Mouse (Mus musculus) colon, adult 2 months (tissue): ENCODE measurements around the gene Ltv1. TPM values are rescaled to one million over a fixed set of nuclear protein-coding genes. Genes with fewer than 3 reads are reported as not detected.

ENCODE experiments used
- polyA plus RNA-seq: library from polyadenylated mRNA; depleted of rRNA; stranded (reverse); fragments of >200 nt; gene quantifications from 2 replicates; pipeline ENCODE4 v1.2.3, GENCODE M21; 2012; rRNA removed

The Ltv1 gene
- polyA plus RNA-seq: 5.5 and 7.6 TPM in 2 replicates

DNA sequence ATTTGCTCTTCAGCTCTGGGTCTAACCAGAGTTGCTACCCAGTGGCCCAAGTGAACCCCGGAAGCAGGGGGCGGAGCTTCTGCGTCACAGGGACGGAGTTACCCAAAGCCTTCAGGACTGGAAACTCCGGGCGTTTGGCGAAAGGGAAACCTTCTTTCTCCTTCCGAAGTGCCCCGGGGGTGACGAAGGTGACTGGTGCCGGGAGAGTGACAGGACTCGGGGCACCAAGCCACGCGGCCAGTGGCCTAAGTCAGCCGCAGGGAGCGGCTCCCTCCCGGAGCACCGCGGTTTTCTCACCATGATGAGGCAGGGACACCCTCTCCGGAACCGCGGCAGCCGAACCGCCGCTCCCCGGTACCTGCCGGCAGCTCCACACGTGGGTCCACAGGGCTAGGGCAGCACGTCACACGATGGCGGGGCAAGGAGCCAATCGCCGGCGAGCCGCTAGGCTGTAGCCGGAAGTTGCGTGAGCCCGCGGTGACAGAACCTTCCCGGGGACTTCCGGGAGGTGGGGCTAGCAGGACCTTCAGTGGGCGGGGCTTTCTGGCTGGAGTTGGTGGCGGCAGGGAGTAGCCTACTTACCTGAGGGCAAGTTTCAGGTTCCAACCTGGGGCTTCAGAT is at the start of gene Ltv1:
Ltv1 (minus strand) TSS at position 438 of the 621 bp plus-strand sequence.

DNA sequence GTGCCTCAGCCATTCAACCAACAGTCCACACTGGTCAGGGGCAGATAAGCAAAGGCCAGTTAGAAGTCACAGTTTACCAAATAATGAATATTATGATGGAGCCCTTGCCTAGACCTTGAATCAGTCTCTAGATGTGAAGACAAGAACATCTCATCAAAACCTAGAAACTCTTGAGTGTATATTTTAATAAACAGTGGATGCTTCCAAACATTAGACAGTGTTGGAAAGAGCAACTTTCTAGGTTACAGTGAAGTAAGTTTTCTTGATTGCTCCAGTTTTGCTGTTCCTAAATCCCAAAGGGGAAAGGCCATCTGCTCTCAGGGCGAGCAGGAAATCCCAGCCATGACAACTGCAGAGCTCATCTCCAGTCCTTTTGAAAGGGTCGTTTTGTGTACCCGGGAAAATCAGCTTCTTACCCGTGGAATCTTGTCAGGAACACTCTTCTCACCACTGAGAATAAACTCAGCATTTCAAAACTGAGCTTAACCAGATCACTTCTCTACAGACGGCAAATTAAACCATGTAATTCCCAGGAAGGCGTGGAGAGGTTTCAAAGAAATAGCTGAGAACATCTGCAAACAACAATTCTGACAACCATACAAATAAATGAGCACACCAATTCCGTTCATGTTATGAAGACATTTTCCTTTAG is 14.9 kb downstream of the Ltv1 start, which contains the start of gene Zc2hc1b:
Zc2hc1b (minus strand) TSS at position 51 of the 652 bp plus-strand sequence.

Other genes with a start within 250 kb of the Ltv1 start
- 1.5 and 1.7 TPM in 2 replicates for gene Stx11, start 228.9 kb downstream of the Ltv1 start, polyA plus RNA-seq
- 44.7 and 52.4 TPM in 2 replicates for gene Sf3b5, start 187.8 kb downstream of the Ltv1 start, polyA plus RNA-seq
- 4.3 and 4.7 TPM in 2 replicates for gene Plagl1, start 132.7 kb downstream of the Ltv1 start, polyA plus RNA-seq
- not detected in 2 replicates for gene Zc2hc1b, start 15.1 kb downstream of the Ltv1 start, polyA plus RNA-seq